In genomic region chr10:78264735-78265134, GRCm38 (mm10) we compare ENCODE assay signal across 17 mouse cellular contexts. TPM values are rescaled to one million over a fixed set of nuclear protein-coding genes. Genes with fewer than 3 reads are reported as not detected.
DNase-seq lines count a peak whose midpoint lies in the region; ATAC-seq and TF ChIP-seq lines count a peak whose summit lies in the region.
"Had no signal": no experiment of that assay in that cellular context is flagged by ENCODE, and none has a peak within 500 bp of the region (broad histone marks: within the 10 kb centered on the region; RNA-seq: fewer than 3 reads in every experiment).

No protein-coding gene starts in this region.

- H3K4me2 ChIP-seq in liver, embryonic 11.5 days, result no peak overlapping the region
- H3K4me2 ChIP-seq: neural tube, embryonic 13.5 days had no signal

- DNase-seq in 3T3-L1 (ENCODE audit: low read depth, low spot score) (peak; percentile 19), MEL (ENCODE audit: low read depth, low spot score) (peak; percentile 60)
- no peak for DNase-seq in liver, embryonic 11.5 days (ENCODE audit: low spot score)
- peak; percentile 62 to 70 for DNase-seq in natural killer cell, adult 2 months (ENCODE audit: low spot score in 2 of 2)
- no peak for DNase-seq in right cerebral cortex, postnatal 25 days
- no peak for DNase-seq in thymus, adult 18-20 months
- no peak for DNase-seq in thymus, postnatal 10 days (ENCODE audit: low spot score in 2 of 2)
- DNase-seq: cerebellum, adult 9-10 months; heart, postnatal 10 days; kidney, adult 9 months; retina, postnatal 1 day; thymus, postnatal 25 days had no signal

- no peaks in the 10 kb centered on the region for H3K36me3 ChIP-seq in MEL (ENCODE audit: control insufficient read depth in 1 of 2, insufficient read depth in 2 of 2, low read length in 2 of 2)
- no peaks in the 10 kb centered on the region for H3K36me3 ChIP-seq in liver, embryonic 11.5 days (ENCODE audit: control insufficient read depth, insufficient read depth, low read length)
- H3K36me3 ChIP-seq: embryonic facial prominence, embryonic 10.5 days had no signal

- TF ChIP-seq RAD21 in MEL (IDR thresholded peaks at IDR 0.05; ENCODE audit: low read depth, low read length), result no peak

- no peaks in the 10 kb centered on the region for H3K9me3 ChIP-seq in MEL (replicated peaks; ENCODE audit: insufficient read depth, low read length)
- no peaks in the 10 kb centered on the region for H3K9me3 ChIP-seq in liver, embryonic 11.5 days (ENCODE audit: control insufficient read depth, low read length)
- H3K9me3 ChIP-seq: embryonic facial prominence, embryonic 10.5 days; neural tube, embryonic 13.5 days had no signal

- 32% methylated on average over 3 of the region's 3 CpGs for WGBS in liver, embryonic 11.5 days

- no peaks in the 10 kb centered on the region for H3K79me2 ChIP-seq in MEL (ENCODE audit: control insufficient read depth, insufficient read depth, low read length, poor library complexity)

- TF ChIP-seq CTCF in MEL (IDR thresholded peaks at IDR 0.05 in 2 of 3, conservative IDR thresholded peaks at IDR 0.05 in 1 of 3; ENCODE audit: control insufficient read depth in 1 of 3, insufficient read depth in 1 of 3, low read depth in 2 of 3, low read length in 3 of 3, poor library complexity in 1 of 3, severe bottlenecking in 1 of 3), result no peak

- no peak overlapping the region for H3K27ac ChIP-seq in MEL (ENCODE audit: control insufficient read depth, low read depth, low read length)
- H3K27ac ChIP-seq in liver, embryonic 11.5 days (ENCODE audit: low read depth, low read length), result no peak overlapping the region
- H3K27ac ChIP-seq: embryonic facial prominence, embryonic 10.5 days; neural tube, embryonic 13.5 days had no signal

- peak; percentile 54; the same call in 1 of the 2 replicates for ATAC-seq in liver, embryonic 11.5 days (replicated peaks; ENCODE audit: low FRiP score)
- ATAC-seq: CD4-positive, CD25-positive, alpha-beta regulatory T cell, adult 4 months; midbrain, embryonic 16.5 days; Patski had no signal

- H3K4me3 ChIP-seq in MEL (ENCODE audit: control insufficient read depth in 1 of 2, insufficient read depth in 1 of 2, low read depth in 2 of 2, low read length in 2 of 2), result no peak overlapping the region
- H3K4me3 ChIP-seq in liver, embryonic 11.5 days (ENCODE audit: low read depth, low read length), result no peak overlapping the region
- H3K4me3 ChIP-seq: embryonic facial prominence, embryonic 10.5 days; neural tube, embryonic 13.5 days had no signal

- H3K4me1 ChIP-seq in MEL (ENCODE audit: control insufficient read depth in 1 of 2, insufficient read depth in 2 of 2, low read length in 2 of 2), result no peaks in the 10 kb centered on the region
- H3K4me1 ChIP-seq in liver, embryonic 11.5 days (replicated peaks; ENCODE audit: control insufficient read depth, insufficient read depth, low read length), result no peaks in the 10 kb centered on the region
- H3K4me1 ChIP-seq: neural tube, embryonic 13.5 days had no signal

- H3K9ac ChIP-seq in MEL (ENCODE audit: control insufficient read depth, low read depth, low read length, poor library complexity, severe bottlenecking), result no peak overlapping the region
- H3K9ac ChIP-seq in liver, embryonic 11.5 days (ENCODE audit: low read depth, low read length), result no peak overlapping the region
- H3K9ac ChIP-seq: neural tube, embryonic 13.5 days had no signal

- TF ChIP-seq EP300 in MEL (IDR thresholded peaks at IDR 0.05; ENCODE audit: low read depth in 1 of 2, low read length in 2 of 2), result no peak

- no peak for TF ChIP-seq POLR2A in MEL (IDR thresholded peaks at IDR 0.05; ENCODE audit: control insufficient read depth in 1 of 2, insufficient read depth in 1 of 2, low read depth in 1 of 2, low read length in 2 of 2, poor library complexity in 1 of 2)

- peaks cover 12 to 14% of the 10 kb centered on the region in 2 experiments for H3K27me3 ChIP-seq in MEL (ENCODE audit: control insufficient read depth in 1 of 2, insufficient read depth in 2 of 2, low read length in 2 of 2)
- no peaks in the 10 kb centered on the region; the same call in 1 of the 2 replicates for H3K27me3 ChIP-seq in liver, embryonic 11.5 days (replicated peaks; ENCODE audit: control insufficient read depth, insufficient read depth, low read length)
- H3K27me3 ChIP-seq: neural tube, embryonic 13.5 days; Patski had no signal

TF ChIP-seq in MEL, 35 proteins besides CTCF, POLR2A, EP300 and RAD21:
- no peak for TF ChIP-seq MEF2A (IDR thresholded peaks at IDR 0.05; ENCODE audit: extremely low read depth, insufficient replicate concordance, low read depth, low read length, poor library complexity, severe bottlenecking)
- no peak for TF ChIP-seq ELF1 (IDR thresholded peaks at IDR 0.05; ENCODE audit: low read depth, low read length)
- TF ChIP-seq TBP (IDR thresholded peaks at IDR 0.05; ENCODE audit: low read depth, low read length), result no peak

RNA-seq across cellular contexts. Expression of gene Trappc10, which starts 20.3 kb away (rescaled TPM):
- 26.0 and 26.1 TPM in 2 replicates for total RNA-seq in MEL (2012; rRNA removed)
- polyA plus RNA-seq in MEL (2012; ENCODE audit: insufficient read depth in 1 of 2, insufficient read length in 2 of 2, low read depth in 1 of 2, low replicate concordance in 2 of 2, missing spikeins in 1 of 2), result 10 to 100 TPM in 1 of 2 experiments, not detected in 1; 35.5 TPM
- 13.3 and 14.3 TPM in 2 replicates for polyA plus RNA-seq in liver, embryonic 11.5 days (2014; fragmentation: Nextera tagmentation; extraction: Ambion mirVana)

Comparison
In these comparisons a context has a peak if more than half of its experiments do, and no peak if none do; other contexts are left out.
1. DNase-seq: peak in 3T3-L1 (single experiment), MEL (single experiment) and natural killer cell, adult 2 months (2 of 2); none in liver, embryonic 11.5 days (single experiment), right cerebral cortex, postnatal 25 days (single experiment), thymus, adult 18-20 months (0 of 2) and thymus, postnatal 10 days (0 of 2).